Mouse (Mus musculus): ENCODE results near the gene Dtx1. TPM values are rescaled to one million over a fixed set of nuclear protein-coding genes. Genes with fewer than 3 reads are reported as not detected.

The Dtx1 gene
- total and polyA plus RNA-seq, 2 experiments from 2014 or later = 0.30 to 1.7 TPM

GRCm38 (mm10) chr5:120742125-120742524 lies 30.4 kb upstream of the Dtx1 start:
- Histone ChIP-seq H3K4me1 (ENCODE audit: control insufficient read depth, insufficient read depth) (no peaks in the 10 kb centered on the region), H3K4me3 (ENCODE audit: low read depth, low read length) (no peak overlapping the region), H3K27me3 (ENCODE audit: control insufficient read depth, insufficient read depth, low read length) (no peaks in the 10 kb centered on the region), H3K4me2 (ENCODE audit: low read depth, low read length) (no peak overlapping the region), H3K9me3 (replicated peaks; ENCODE audit: control insufficient read depth, low read length) (no peaks in the 10 kb centered on the region), H3K9ac (replicated peaks; ENCODE audit: low read depth, low read length) (no peak overlapping the region), H3K36me3 (replicated peaks; ENCODE audit: control insufficient read depth, insufficient read depth, low read length) (no peaks in the 10 kb centered on the region), H3K27ac (ENCODE audit: low read depth) (no peak overlapping the region)
- DNase-seq (ENCODE audit: low spot score) = no peak
- TF ChIP-seq CTCF (IDR thresholded peaks at IDR 0.05; ENCODE audit: low read depth) (peak; percentile 44), EP300 (IDR thresholded peaks at IDR 0.05; ENCODE audit: low read depth) (no peak)
- WGBS = 27% methylated on average over 4 of the region's 4 CpGs
- ATAC-seq (ENCODE audit: insufficient read depth, low read depth) = no peak

DNA sequence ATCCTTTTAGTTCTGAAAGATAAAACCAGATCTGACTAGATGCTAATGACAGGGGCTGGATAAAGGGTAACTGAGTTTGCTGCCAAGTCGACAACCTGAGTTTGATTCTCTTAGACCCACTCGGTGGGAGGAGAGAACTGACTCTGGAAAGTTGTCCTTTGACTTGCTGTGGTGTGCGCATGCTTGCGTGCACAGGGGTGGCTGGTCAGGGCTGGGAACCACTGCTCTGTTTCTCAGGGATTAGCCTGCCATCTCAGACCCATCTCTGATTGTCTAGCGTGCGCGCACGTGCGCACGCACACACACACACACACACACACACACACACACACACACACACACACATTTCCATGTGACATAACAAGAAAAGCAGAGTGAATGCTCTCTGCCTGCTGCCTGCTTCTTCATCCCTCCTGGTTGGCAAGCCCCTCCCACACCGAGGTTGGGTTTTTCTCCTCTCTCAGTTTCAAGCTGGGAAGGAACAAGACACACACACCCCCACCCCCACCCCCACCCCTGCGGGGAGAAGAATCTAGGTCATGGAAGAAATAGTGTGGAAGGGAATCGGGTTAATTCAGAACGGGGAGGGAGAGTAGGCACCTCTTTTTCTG lies 22.8 kb upstream of the Dtx1 start:
- H3K9me3 ChIP-seq (replicated peaks; ENCODE audit: control insufficient read depth, low read length) = no peaks in the 10 kb centered on the region
- WGBS = 69% methylated on average over 14 of the region's 14 CpGs

DNA sequence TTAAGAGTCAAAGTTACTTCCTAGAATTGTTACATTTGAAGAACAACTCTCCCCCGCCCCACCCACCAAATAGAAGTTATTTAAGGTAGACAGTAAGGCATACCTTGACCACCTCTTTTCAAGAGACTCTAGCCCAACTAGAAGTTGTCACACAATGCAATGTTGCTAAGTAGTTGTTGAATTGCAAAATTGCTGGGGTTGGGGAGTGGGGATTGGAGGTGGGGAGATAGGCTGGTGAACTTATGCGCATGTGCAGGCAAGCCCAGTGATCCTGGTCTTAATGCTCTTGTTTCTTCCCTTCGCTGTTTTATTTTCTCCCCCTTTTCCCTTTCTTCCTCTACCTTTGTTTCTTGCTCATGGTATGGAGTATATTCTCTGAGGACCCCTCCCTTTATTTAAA lies 22.0 kb upstream of the Dtx1 start:
- ATAC-seq (ENCODE audit: insufficient read depth, low read depth) (no peak), DNase-seq (ENCODE audit: low spot score) (no peak)
- H3K27me3 ChIP-seq (ENCODE audit: control insufficient read depth, insufficient read depth, low read length) = no peaks in the 10 kb centered on the region
- TF ChIP-seq CTCF (IDR thresholded peaks at IDR 0.05; ENCODE audit: low read depth) (no peak), EP300 (IDR thresholded peaks at IDR 0.05; ENCODE audit: low read depth) (no peak)
- no peak overlapping the region for H3K4me2 ChIP-seq (ENCODE audit: low read depth, low read length)
- H3K4me3 ChIP-seq (ENCODE audit: low read depth, low read length) = no peak overlapping the region
- no peaks in the 10 kb centered on the region for H3K36me3 ChIP-seq (replicated peaks; ENCODE audit: control insufficient read depth, insufficient read depth, low read length)
- no peaks in the 10 kb centered on the region for H3K4me1 ChIP-seq (ENCODE audit: control insufficient read depth, insufficient read depth)
- H3K9ac ChIP-seq (replicated peaks; ENCODE audit: low read depth, low read length) = no peak overlapping the region
- whole genome bisulfite sequencing = 78% methylated on average over 3 of the region's 3 CpGs
- H3K27ac ChIP-seq (ENCODE audit: low read depth) = no peak overlapping the region
- H3K9me3 ChIP-seq (replicated peaks; ENCODE audit: control insufficient read depth, low read length) = no peaks in the 10 kb centered on the region

More for the DNA sequence above, 22.8 kb upstream of the Dtx1 start:
- no peak overlapping the region for H3K4me2 ChIP-seq (ENCODE audit: low read depth, low read length)
- no peak overlapping the region for H3K27ac ChIP-seq (ENCODE audit: low read depth)
- H3K36me3 ChIP-seq (replicated peaks; ENCODE audit: control insufficient read depth, insufficient read depth, low read length) = no peaks in the 10 kb centered on the region
- H3K4me3 ChIP-seq (ENCODE audit: low read depth, low read length) = no peak overlapping the region
- H3K27me3 ChIP-seq (ENCODE audit: control insufficient read depth, insufficient read depth, low read length) = no peaks in the 10 kb centered on the region
- H3K4me1 ChIP-seq (ENCODE audit: control insufficient read depth, insufficient read depth) = no peaks in the 10 kb centered on the region
- ATAC-seq (ENCODE audit: insufficient read depth, low read depth) = no peak
- no peak overlapping the region for H3K9ac ChIP-seq (replicated peaks; ENCODE audit: low read depth, low read length)
- no peak for DNase-seq (ENCODE audit: low spot score)
- no peak for TF ChIP-seq EP300 (IDR thresholded peaks at IDR 0.05; ENCODE audit: low read depth)
- TF ChIP-seq CTCF (IDR thresholded peaks at IDR 0.05; ENCODE audit: low read depth) = no peak

- Histone ChIP-seq H3K4me3 (ENCODE audit: low read depth, low read length) (no peak overlapping the region), H3K27me3 (ENCODE audit: control insufficient read depth, insufficient read depth, low read length) (no peaks in the 10 kb centered on the region), H3K9ac (replicated peaks; ENCODE audit: low read depth, low read length) (no peak overlapping the region), H3K4me2 (ENCODE audit: low read depth, low read length) (no peak overlapping the region), H3K4me1 (ENCODE audit: control insufficient read depth, insufficient read depth) (no peaks in the 10 kb centered on the region), H3K9me3 (replicated peaks; ENCODE audit: control insufficient read depth, low read length) (no peaks in the 10 kb centered on the region), H3K27ac (ENCODE audit: low read depth) (no peak overlapping the region), H3K36me3 (replicated peaks; ENCODE audit: control insufficient read depth, insufficient read depth, low read length) (no peaks in the 10 kb centered on the region)
- 33% methylated on average over 1 of the region's 1 CpGs for WGBS
- ATAC-seq (ENCODE audit: insufficient read depth, low read depth) = no peak
- TF ChIP-seq EP300 (IDR thresholded peaks at IDR 0.05; ENCODE audit: low read depth) = no peak
- no peak for TF ChIP-seq CTCF (IDR thresholded peaks at IDR 0.05; ENCODE audit: low read depth)
- no peak for DNase-seq (ENCODE audit: low spot score)
These were observed 21.0 kb upstream of the Dtx1 start for GRCm38 (mm10) chr5:120732740-120733139.

GRCm38 (mm10) chr5:120729319-120729718 lies 17.6 kb upstream of the Dtx1 start:
- Histone ChIP-seq H3K9ac (replicated peaks; ENCODE audit: low read depth, low read length) (no peak overlapping the region), H3K36me3 (replicated peaks; ENCODE audit: control insufficient read depth, insufficient read depth, low read length) (no peaks in the 10 kb centered on the region), H3K4me1 (ENCODE audit: control insufficient read depth, insufficient read depth) (no peaks in the 10 kb centered on the region), H3K27me3 (ENCODE audit: control insufficient read depth, insufficient read depth, low read length) (no peaks in the 10 kb centered on the region), H3K9me3 (replicated peaks; ENCODE audit: control insufficient read depth, low read length) (no peaks in the 10 kb centered on the region), H3K27ac (ENCODE audit: low read depth) (no peak overlapping the region), H3K4me2 (ENCODE audit: low read depth, low read length) (no peak overlapping the region), H3K4me3 (ENCODE audit: low read depth, low read length) (no peak overlapping the region)
- TF ChIP-seq EP300 (IDR thresholded peaks at IDR 0.05; ENCODE audit: low read depth) = no peak
- ATAC-seq (ENCODE audit: insufficient read depth, low read depth) (no peak), DNase-seq (ENCODE audit: low spot score) (no peak)
- 57% methylated on average over 10 of the region's 10 CpGs for WGBS

DNA sequence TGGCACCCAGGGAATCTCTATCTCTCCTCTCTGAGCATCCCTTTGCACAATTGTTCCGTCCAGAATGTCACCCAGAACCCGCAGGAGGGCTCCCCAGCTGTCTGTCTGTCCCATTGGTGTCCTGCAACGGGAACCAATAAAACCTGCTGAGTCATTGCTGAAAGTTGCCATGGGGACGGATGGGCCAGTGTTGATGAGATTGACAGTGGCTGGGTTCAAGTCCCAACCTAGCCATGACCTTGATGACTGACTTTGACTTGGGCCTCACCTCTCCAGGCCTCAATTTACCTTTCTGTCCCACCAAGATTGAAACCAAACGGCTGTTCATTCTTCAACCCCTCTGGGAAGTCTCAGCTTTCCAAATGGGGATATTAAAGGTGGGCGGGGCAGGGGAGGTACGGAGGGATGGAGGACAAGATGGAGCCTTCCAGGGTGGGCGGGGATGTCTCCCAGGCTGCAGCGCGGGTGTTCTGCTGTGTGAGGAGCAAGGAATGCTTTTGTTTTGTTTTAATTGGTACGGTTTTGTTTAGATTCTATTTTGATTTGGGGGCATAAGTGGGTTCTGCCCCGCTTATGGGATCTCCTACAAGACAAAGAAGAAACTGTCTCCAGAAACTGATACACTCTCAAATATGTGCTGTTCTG lies 14.2 kb upstream of the Dtx1 start:
- no peak for DNase-seq (ENCODE audit: low spot score)
- ATAC-seq (ENCODE audit: insufficient read depth, low read depth) = no peak
- 62% methylated on average over 12 of the region's 12 CpGs for WGBS
- Histone ChIP-seq H3K27ac (ENCODE audit: low read depth) (no peak overlapping the region), H3K9ac (replicated peaks; ENCODE audit: low read depth, low read length) (no peak overlapping the region), H3K36me3 (replicated peaks; ENCODE audit: control insufficient read depth, insufficient read depth, low read length) (no peaks in the 10 kb centered on the region), H3K4me3 (ENCODE audit: low read depth, low read length) (no peak overlapping the region), H3K4me1 (ENCODE audit: control insufficient read depth, insufficient read depth) (no peaks in the 10 kb centered on the region), H3K27me3 (ENCODE audit: control insufficient read depth, insufficient read depth, low read length) (no peaks in the 10 kb centered on the region), H3K4me2 (ENCODE audit: low read depth, low read length) (no peak overlapping the region), H3K9me3 (replicated peaks; ENCODE audit: control insufficient read depth, low read length) (no peaks in the 10 kb centered on the region)
- TF ChIP-seq EP300 (IDR thresholded peaks at IDR 0.05; ENCODE audit: low read depth) (no peak), CTCF (IDR thresholded peaks at IDR 0.05; ENCODE audit: low read depth) (no peak)

All from heart, postnatal 0 days (tissue).